Mouse (Mus musculus) small intestine, adult 2 months (tissue): Measurements from ENCODE around the gene Prcp.

Experiments used
- CTCF ChIP-seq: fragments of 200-500 bp; IDR thresholded peaks from 2 replicates; pipeline ENCODE4 v1.5.1; 2012; ENCODE audit warnings: low read depth, mild to moderate bottlenecking, control low read depth, inconsistent platforms, low read length, moderate library complexity, mixed read lengths; ENCODE audit not compliant: insufficient replicate concordance, insufficient read length; ENCODE audit errors: extremely low read depth
- POLR2A ChIP-seq: fragments of 200-500 bp; IDR thresholded peaks from 2 replicates; pipeline ENCODE4 v1.6.1; 2012; ENCODE audit warnings: low read depth, mild to moderate bottlenecking, control low read depth, inconsistent platforms, low read length, moderate library complexity

DNA sequence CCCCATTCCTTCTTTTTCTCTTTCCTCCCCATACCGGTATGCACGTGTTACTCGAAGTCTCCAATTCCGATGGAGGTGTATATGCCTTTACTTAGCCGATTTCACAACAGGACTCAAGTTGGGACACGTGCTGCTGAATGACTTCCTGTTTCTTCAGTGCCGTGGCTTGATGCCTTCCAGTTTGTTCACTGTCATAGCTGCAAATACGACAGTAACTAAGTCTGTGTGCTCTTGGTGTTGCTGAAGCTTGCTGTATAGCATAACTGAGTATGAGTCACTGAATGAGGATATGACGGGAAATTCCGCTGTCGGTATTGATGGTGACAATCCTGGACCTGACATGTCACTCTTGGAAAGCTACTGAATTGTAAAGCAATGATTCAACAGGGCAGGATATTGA, 37.0 kb upstream of the Prcp start:
- no peak for TF ChIP-seq POLR2A
- no peak for TF ChIP-seq CTCF
